Mouse (Mus musculus) urinary bladder, postnatal 0 days (tissue): ENCODE results near the gene Prl3b1. TPM values are rescaled to one million over a fixed set of nuclear protein-coding genes. Genes with fewer than 3 reads are reported as not detected.

Experiments
- polyA plus RNA-seq: library from polyadenylated mRNA; unstranded; fragments of >200 nt; fragmentation: Nextera tagmentation; extraction: Ambion mirVana; gene quantifications from 2 replicates; pipeline ENCODE4 v1.2.1, GENCODE M21; 2015

The Prl3b1 gene
- polyA plus RNA-seq = not detected in 2 replicates

DNA sequence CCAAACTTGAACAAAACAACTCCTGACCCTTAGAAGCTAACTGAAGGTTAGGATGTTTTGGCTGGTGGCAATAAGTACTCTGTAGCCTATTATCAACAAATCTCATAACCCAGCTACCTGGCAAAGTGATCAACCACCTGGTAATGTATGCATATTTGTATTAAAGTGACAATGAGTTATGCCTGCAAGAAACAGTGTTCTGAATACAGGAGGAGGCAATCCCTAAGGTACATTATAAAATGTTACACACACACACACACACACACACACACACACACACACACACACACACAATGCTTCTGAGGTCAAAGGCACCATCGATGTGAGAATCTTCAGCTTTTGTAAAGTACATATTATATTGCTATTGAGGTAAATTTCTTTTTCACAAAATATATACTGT lies at the start of gene Prl3b1:
Gene Prl3b1, plus strand, starts transcription at position 301 of the 400 bp plus-strand sequence.

DNA sequence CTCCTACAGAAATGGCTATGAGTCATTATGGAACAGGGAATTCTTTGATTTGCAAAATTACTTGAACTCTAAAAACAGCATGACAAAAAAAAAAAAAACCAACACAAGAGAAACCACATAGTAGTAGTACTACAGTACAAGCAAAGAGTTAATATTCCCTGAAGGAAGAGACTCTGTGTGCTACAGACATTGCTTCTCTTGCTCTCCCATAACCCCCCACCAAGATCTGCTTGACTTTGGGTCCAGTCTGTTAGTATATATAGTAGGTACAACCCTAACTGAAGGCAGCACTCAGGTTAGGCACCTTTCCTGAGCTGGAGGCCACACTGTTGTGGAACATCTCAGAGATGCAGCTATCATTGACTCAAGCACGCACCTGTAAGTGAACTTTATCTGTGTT lies 45.3 kb upstream of the Prl3b1 start, which contains the start of gene Prl3c1:
Gene Prl3c1, plus strand, starts transcription at position 301 of the 400 bp plus-strand sequence.

DNA sequence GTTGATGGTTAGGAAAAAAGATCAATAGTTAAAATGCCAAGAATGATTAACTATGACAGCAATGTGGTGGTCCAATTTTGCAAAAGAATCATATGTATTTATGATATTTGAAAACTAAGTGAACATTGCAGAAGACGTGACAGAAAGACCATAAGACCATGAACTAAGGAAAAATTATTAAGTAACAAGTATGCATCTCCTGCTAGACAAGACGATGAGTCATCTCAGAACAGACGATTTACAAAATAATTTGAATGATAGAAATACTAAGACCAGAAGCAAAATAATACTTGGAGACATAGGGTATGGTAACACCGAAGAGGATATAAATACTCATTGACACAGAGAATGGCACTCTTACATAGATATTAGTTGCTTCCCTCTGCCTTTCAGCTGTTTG lies 17.5 kb downstream of the Prl3b1 start, which contains the start of gene Prl3a1:
Gene Prl3a1, plus strand, starts transcription at position 301 of the 400 bp plus-strand sequence.

Other genes with a start within 250 kb of the Prl3b1 start
- not detected in 2 replicates for gene Prl, start 184.3 kb upstream of the Prl3b1 start, polyA plus RNA-seq
- gene Prl3d1, start 147.7 kb upstream of the Prl3b1 start, polyA plus RNA-seq = not detected in 2 replicates
- not detected in 2 replicates for gene Prl3d2, start 120.1 kb upstream of the Prl3b1 start, polyA plus RNA-seq
- not detected in 2 replicates for gene Prl3d3, start 85.1 kb upstream of the Prl3b1 start, polyA plus RNA-seq
- gene Prl3c1, start 45.2 kb upstream of the Prl3b1 start, polyA plus RNA-seq = not detected in 2 replicates
- not detected in 2 replicates for gene Prl3a1, start 17.6 kb downstream of the Prl3b1 start, polyA plus RNA-seq
- not detected in 2 replicates for gene Prl6a1, start 70.8 kb downstream of the Prl3b1 start, polyA plus RNA-seq
- not detected in 2 replicates for gene Prl8a2, start 103.8 kb downstream of the Prl3b1 start, polyA plus RNA-seq
- not detected in 2 replicates for gene Prl2b1, start 149.0 kb downstream of the Prl3b1 start, polyA plus RNA-seq
- not detected in 2 replicates for gene Prl8a6, start 196.8 kb downstream of the Prl3b1 start, polyA plus RNA-seq